Mouse (Mus musculus): ENCODE results near the gene Vmn2r75. TPM values are rescaled to one million over a fixed set of nuclear protein-coding genes. Genes with fewer than 3 reads are reported as not detected.
"Not testable (repeated sequence)": the region's sequence is repeated elsewhere in the genome, so short reads cannot be mapped to it uniquely, and the experiment has no call there.

The Vmn2r75 gene
- not detected in 2 replicates for polyA plus RNA-seq (2014; fragmentation: Nextera tagmentation; extraction: Ambion mirVana)

- not testable (repeated sequence) for H3K9me3 ChIP-seq (replicated peaks; ENCODE audit: control insufficient read depth, low read length); ATAC-seq (replicated peaks; ENCODE audit: insufficient number of reproducible peaks, low FRiP score, low TSS enrichment); H3K4me2 ChIP-seq; H3K27me3 ChIP-seq (ENCODE audit: control insufficient read depth, insufficient read depth, low read length); H3K27ac ChIP-seq (ENCODE audit: low read depth, low read length); H3K9ac ChIP-seq (ENCODE audit: low read depth, low read length); H3K4me1 ChIP-seq (ENCODE audit: control insufficient read depth, insufficient read depth, low read length); H3K36me3 ChIP-seq (ENCODE audit: control insufficient read depth, insufficient read depth, low read length); H3K4me3 ChIP-seq (ENCODE audit: low read depth, low read length)
- WGBS (ENCODE audit: insufficient replicate concordance), result 64% methylated on average over 1 of the region's 1 CpGs
Observed at GRCm38 (mm10) chr7:86171678-86172077, at the start of gene Vmn2r75. Vmn2r75 (minus strand) TSS chr7:86171778.

GRCm38 (mm10) chr7:86211345-86211744, 39.8 kb upstream of the Vmn2r75 start:
- no peak for ATAC-seq (replicated peaks; ENCODE audit: insufficient number of reproducible peaks, low FRiP score, low TSS enrichment)
- H3K27ac ChIP-seq (ENCODE audit: low read depth, low read length), result no peak overlapping the region
- H3K4me1 ChIP-seq (ENCODE audit: control insufficient read depth, insufficient read depth, low read length), result no peaks in the 10 kb centered on the region
- H3K27me3 ChIP-seq (ENCODE audit: control insufficient read depth, insufficient read depth, low read length), result no peaks in the 10 kb centered on the region
- H3K4me3 ChIP-seq (ENCODE audit: low read depth, low read length), result no peak overlapping the region
- no peak overlapping the region for H3K4me2 ChIP-seq
- no peaks in the 10 kb centered on the region for H3K9me3 ChIP-seq (replicated peaks; ENCODE audit: control insufficient read depth, low read length)
- H3K9ac ChIP-seq (ENCODE audit: low read depth, low read length), result no peak overlapping the region
- no peaks in the 10 kb centered on the region for H3K36me3 ChIP-seq (ENCODE audit: control insufficient read depth, insufficient read depth, low read length)

Other genes starting within 250 kb of the Vmn2r75 start
- gene Vmn2r74, start 210.1 kb downstream of the Vmn2r75 start, polyA plus RNA-seq (2014; fragmentation: Nextera tagmentation; extraction: Ambion mirVana), result not detected in 2 replicates
- gene Vmn2r76, start 74.5 kb upstream of the Vmn2r75 start, polyA plus RNA-seq (2014; fragmentation: Nextera tagmentation; extraction: Ambion mirVana), result not detected in 2 replicates
- not detected in 2 replicates for gene Olfr310, start 105.4 kb upstream of the Vmn2r75 start, polyA plus RNA-seq (2014; fragmentation: Nextera tagmentation; extraction: Ambion mirVana)
- gene Olfr309, start 141.9 kb upstream of the Vmn2r75 start, polyA plus RNA-seq (2014; fragmentation: Nextera tagmentation; extraction: Ambion mirVana), result not detected in 2 replicates
- not detected in 2 replicates for gene Olfr308, start 153.9 kb upstream of the Vmn2r75 start, polyA plus RNA-seq (2014; fragmentation: Nextera tagmentation; extraction: Ambion mirVana)
- not detected in 2 replicates for gene Olfr307, start 165.8 kb upstream of the Vmn2r75 start, polyA plus RNA-seq (2014; fragmentation: Nextera tagmentation; extraction: Ambion mirVana)
- gene Olfr305, start 195.2 kb upstream of the Vmn2r75 start, polyA plus RNA-seq (2014; fragmentation: Nextera tagmentation; extraction: Ambion mirVana), result not detected in 2 replicates
- not detected in 2 replicates for gene Olfr304, start 214.9 kb upstream of the Vmn2r75 start, polyA plus RNA-seq (2014; fragmentation: Nextera tagmentation; extraction: Ambion mirVana)
- not detected in 2 replicates for gene Olfr303, start 226.0 kb upstream of the Vmn2r75 start, polyA plus RNA-seq (2014; fragmentation: Nextera tagmentation; extraction: Ambion mirVana)
- gene Olfr301, start 232.1 kb upstream of the Vmn2r75 start, polyA plus RNA-seq (2014; fragmentation: Nextera tagmentation; extraction: Ambion mirVana), result not detected in 2 replicates

All from heart, embryonic 11.5 days (tissue).